Mouse (Mus musculus): ENCODE results near the gene Myo5a. TPM values are rescaled to one million over a fixed set of nuclear protein-coding genes. Genes with fewer than 3 reads are reported as not detected.

Gene Myo5a
- polyA plus RNA-seq, 1 experiment from 2014 or later: 8.6 TPM

DNA sequence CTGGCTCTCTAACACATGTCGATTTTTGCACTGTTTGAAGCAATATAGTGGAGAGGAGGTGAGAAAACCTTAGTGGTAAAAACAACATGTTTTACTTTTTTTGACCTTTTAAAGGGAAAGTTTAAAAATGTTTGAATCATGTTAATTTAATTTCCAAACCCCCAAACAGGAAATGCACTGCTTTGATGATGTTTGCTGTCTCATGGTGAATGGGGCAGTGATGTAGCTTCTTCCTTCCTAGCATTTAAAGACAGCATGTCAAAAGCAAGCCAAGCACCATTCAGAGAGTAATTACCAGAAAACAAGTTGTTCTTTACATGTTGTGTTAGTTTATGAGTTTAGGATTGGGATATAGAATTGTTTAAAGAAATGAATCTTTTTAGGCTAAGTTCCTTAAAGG, 138.4 kb downstream of the Myo5a start:
- Histone ChIP-seq H3K4me1 (replicated peaks; ENCODE audit: control insufficient read depth, insufficient read depth, low read length) (no peaks in the 10 kb centered on the region), H3K4me2 (ENCODE audit: low read depth, low read length) (no peak overlapping the region), H3K9me3 (ENCODE audit: control insufficient read depth, low read length) (no peaks in the 10 kb centered on the region), H3K9ac (ENCODE audit: low read length) (no peak overlapping the region), H3K27ac (ENCODE audit: low read length) (no peak overlapping the region), H3K4me3 (ENCODE audit: low read length) (no peak overlapping the region), H3K36me3 (ENCODE audit: control insufficient read depth, insufficient read depth, low read length) (no peaks in the 10 kb centered on the region; the same call in 1 of the 2 replicates), H3K27me3 (ENCODE audit: control insufficient read depth, insufficient read depth, low read depth, low read length) (no peaks in the 10 kb centered on the region)
- ATAC-seq (ENCODE audit: low read depth): no peak
- WGBS: 68% methylated on average over 1 of the region's 1 CpGs

- no peaks in the 10 kb centered on the region for H3K4me1 ChIP-seq (replicated peaks; ENCODE audit: control insufficient read depth, insufficient read depth, low read length)
- no peaks in the 10 kb centered on the region; the same call in 1 of the 2 replicates for H3K36me3 ChIP-seq (ENCODE audit: control insufficient read depth, insufficient read depth, low read length)
- no peak overlapping the region for H3K27ac ChIP-seq (ENCODE audit: low read length)
- H3K9me3 ChIP-seq (ENCODE audit: control insufficient read depth, low read length): no peaks in the 10 kb centered on the region
- ATAC-seq (ENCODE audit: low read depth): no peak
- H3K9ac ChIP-seq (ENCODE audit: low read length): no peak overlapping the region
- 70% methylated on average over 2 of the region's 2 CpGs for WGBS
- H3K27me3 ChIP-seq (ENCODE audit: control insufficient read depth, insufficient read depth, low read depth, low read length): no peaks in the 10 kb centered on the region
- H3K4me2 ChIP-seq (ENCODE audit: low read depth, low read length): no peak overlapping the region
- no peak overlapping the region for H3K4me3 ChIP-seq (ENCODE audit: low read length)
These were observed 139.5 kb downstream of the Myo5a start for GRCm38 (mm10) chr9:75210269-75210668.

- 93% methylated on average over 11 of the region's 11 CpGs for WGBS
- H3K4me2 ChIP-seq (ENCODE audit: low read depth, low read length): no peak overlapping the region
- H3K9ac ChIP-seq (ENCODE audit: low read length): no peak overlapping the region
- H3K27me3 ChIP-seq (ENCODE audit: control insufficient read depth, insufficient read depth, low read depth, low read length): no peaks in the 10 kb centered on the region
- no peaks in the 10 kb centered on the region for H3K9me3 ChIP-seq (ENCODE audit: control insufficient read depth, low read length)
- no peaks in the 10 kb centered on the region; the same call in 1 of the 2 replicates for H3K36me3 ChIP-seq (ENCODE audit: control insufficient read depth, insufficient read depth, low read length)
- no peaks in the 10 kb centered on the region for H3K4me1 ChIP-seq (replicated peaks; ENCODE audit: control insufficient read depth, insufficient read depth, low read length)
- H3K4me3 ChIP-seq (ENCODE audit: low read length): no peak overlapping the region
- H3K27ac ChIP-seq (ENCODE audit: low read length): no peak overlapping the region
- no peak for ATAC-seq (ENCODE audit: low read depth)
These were observed 144.1 kb downstream of the Myo5a start for GRCm38 (mm10) chr9:75214743-75215413.

DNA sequence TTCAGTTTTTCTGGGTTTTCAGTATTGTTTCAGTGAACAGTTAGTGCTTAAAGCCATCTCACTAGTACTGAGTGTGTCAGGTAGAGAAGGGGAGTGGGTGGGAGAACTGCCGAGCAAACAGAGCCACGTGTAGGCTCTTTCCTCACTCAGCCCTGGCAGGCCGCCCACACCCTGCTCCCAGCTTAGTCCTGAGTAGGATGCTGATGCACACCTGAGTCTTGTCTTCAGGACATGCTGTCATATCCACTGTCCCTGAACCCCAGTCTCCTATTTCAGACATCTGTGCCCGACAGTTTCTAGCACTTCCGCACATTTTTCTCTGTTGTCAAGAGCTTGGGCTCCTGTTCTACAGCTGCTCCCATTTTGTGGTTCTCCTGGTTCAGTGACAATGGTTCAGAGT, 149.1 kb downstream of the Myo5a start:
- ATAC-seq (ENCODE audit: low read depth): no peak; the same call in 1 of the 2 replicates
- Histone ChIP-seq H3K4me3 (ENCODE audit: low read length) (no peak overlapping the region), H3K9ac (ENCODE audit: low read length) (no peak overlapping the region), H3K36me3 (ENCODE audit: control insufficient read depth, insufficient read depth, low read length) (no peaks in the 10 kb centered on the region), H3K9me3 (ENCODE audit: control insufficient read depth, low read length) (no peaks in the 10 kb centered on the region), H3K27me3 (ENCODE audit: control insufficient read depth, insufficient read depth, low read depth, low read length) (no peaks in the 10 kb centered on the region), H3K4me2 (ENCODE audit: low read depth, low read length) (no peak overlapping the region), H3K27ac (ENCODE audit: low read length) (no peak overlapping the region), H3K4me1 (replicated peaks; ENCODE audit: control insufficient read depth, insufficient read depth, low read length) (peaks cover 13% of the 10 kb centered on the region; the same call in 1 of the 2 replicates)
- 57% methylated on average over 5 of the region's 5 CpGs for WGBS

GRCm38 (mm10) chr9:75221420-75222287, 150.8 kb downstream of the Myo5a start:
- no peak overlapping the region for H3K4me3 ChIP-seq (ENCODE audit: low read length)
- 63% methylated on average over 10 of the region's 10 CpGs for WGBS
- H3K36me3 ChIP-seq (ENCODE audit: control insufficient read depth, insufficient read depth, low read length): no peaks in the 10 kb centered on the region
- peak overlapping the region; percentile 21 for H3K27ac ChIP-seq (ENCODE audit: low read length)
- no peak overlapping the region for H3K4me2 ChIP-seq (ENCODE audit: low read depth, low read length)
- no peaks in the 10 kb centered on the region for H3K9me3 ChIP-seq (ENCODE audit: control insufficient read depth, low read length)
- ATAC-seq (ENCODE audit: low read depth): peak; percentile 95
- H3K27me3 ChIP-seq (ENCODE audit: control insufficient read depth, insufficient read depth, low read depth, low read length): no peaks in the 10 kb centered on the region
- H3K9ac ChIP-seq (ENCODE audit: low read length): no peak overlapping the region
- peaks cover 13% of the 10 kb centered on the region; the same call in 1 of the 2 replicates for H3K4me1 ChIP-seq (replicated peaks; ENCODE audit: control insufficient read depth, insufficient read depth, low read length)

DNA sequence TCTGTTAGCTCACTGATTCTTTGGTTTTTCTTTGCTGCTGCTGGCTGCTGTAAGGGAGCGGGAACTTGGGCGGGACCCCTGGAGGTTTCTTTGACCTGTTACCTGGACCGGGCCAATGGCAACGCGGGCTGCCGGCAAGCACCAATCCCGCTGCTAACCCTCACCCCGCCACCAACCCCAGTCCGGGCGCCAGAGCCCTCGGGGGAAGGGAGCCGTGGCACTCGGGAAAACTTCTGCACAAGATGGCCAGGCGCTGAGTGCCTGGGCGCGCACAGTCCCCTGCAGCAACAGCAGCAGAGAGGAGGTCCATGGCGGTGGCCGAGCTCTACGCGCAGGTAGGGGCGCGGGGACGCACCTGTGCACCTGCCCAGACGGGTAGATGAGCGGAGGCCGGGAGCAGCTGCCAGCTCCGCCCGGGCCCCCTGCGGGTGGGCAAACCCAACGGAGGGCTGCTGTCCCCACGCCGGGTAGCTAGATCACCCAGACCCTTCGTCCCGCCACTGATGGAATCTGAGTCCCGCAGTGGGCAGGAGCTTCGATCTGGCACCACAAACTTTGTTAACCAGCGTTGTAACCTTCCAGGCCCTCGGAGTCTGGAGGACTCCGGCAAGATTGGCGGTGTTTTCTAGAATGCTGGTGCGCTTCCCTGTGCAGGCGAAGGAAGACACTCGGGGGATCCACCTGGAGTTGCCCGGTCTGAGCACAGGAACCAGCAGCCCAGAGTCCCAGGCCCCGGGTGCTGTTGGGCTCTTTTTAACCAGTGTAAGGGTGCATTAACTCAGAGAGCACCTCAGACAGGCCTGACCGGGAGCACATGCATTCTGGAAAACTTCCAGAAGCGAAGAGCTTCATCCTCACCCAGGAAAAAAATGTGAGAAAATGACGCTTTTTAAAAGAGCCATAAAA, 161.3 kb downstream of the Myo5a start, which contains the start of gene Myo5c:
Myo5c (plus strand) TSS at position 180 of the 906 bp plus-strand sequence.
- peaks cover 6% of the 10 kb centered on the region; the same call in 1 of the 2 replicates for H3K4me1 ChIP-seq (replicated peaks; ENCODE audit: control insufficient read depth, insufficient read depth, low read length)
- peak; percentile 66 for ATAC-seq (ENCODE audit: low read depth)
- peak within 1 kb of the TSS; percentile 54 for H3K4me2 ChIP-seq (ENCODE audit: low read depth, low read length)
- no peaks in the 10 kb centered on the region for H3K9me3 ChIP-seq (ENCODE audit: control insufficient read depth, low read length)
- peak within 1 kb of the TSS; percentile 78 for H3K9ac ChIP-seq (ENCODE audit: low read length)
- H3K27me3 ChIP-seq (ENCODE audit: control insufficient read depth, insufficient read depth, low read depth, low read length): peaks cover 7% of the 10 kb centered on the region; the same call in 1 of the 2 replicates
- H3K4me3 ChIP-seq (ENCODE audit: low read length): peak within 1 kb of the TSS; percentile 58
- 2% methylated on average over 48 of the region's 48 CpGs for WGBS
- H3K27ac ChIP-seq (ENCODE audit: low read length): peak within 1 kb of the TSS; percentile 92
- H3K36me3 ChIP-seq (ENCODE audit: control insufficient read depth, insufficient read depth, low read length): no peaks in the 10 kb centered on the region

DNA sequence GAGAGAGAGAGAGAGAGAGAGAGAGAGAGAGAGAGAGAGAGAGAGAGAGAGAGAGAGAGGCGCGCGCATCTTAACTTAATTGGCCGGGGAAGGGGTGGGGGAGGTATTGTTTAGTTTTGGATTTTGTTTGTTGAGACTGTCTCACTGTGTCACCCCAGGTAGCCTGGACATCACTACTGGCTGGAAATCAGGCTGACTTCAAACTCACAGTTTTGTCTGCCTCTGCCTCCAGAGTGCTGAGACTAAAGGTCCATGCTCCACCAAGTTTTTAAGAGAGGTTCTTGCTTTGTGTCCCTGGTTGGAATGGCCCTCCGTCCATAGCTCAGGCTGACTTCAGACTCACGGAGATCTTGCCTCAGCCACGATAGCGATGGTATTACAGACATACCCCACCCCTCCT, 162.0 kb downstream of the Myo5a start:
- 15% methylated on average over 8 of the region's 8 CpGs for WGBS
- peak overlapping the region; percentile 58 for H3K4me3 ChIP-seq (ENCODE audit: low read length)

DNA sequence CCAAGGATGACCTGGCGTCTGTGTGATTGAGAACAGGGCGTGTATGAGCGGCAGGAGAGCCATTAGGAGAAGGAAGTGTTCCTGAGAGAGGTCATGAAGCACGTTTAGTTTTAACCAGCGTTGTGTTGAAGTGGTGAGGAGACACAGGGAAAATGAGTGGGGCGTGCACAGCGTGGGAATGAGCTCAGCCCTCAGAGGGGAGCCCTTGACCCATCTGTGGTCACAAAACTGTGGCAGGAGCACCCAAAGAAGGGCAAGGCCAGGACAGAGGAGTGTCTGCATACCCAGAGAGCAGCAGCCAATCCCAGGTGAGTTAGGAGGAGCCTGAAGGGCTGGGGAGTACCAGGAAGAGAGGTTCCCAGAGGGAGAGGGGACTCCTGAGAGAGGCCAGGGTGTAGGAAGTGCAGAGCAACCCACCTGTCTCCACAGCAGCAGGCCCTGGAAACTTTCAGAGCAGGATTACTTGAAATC, 163.5 kb downstream of the Myo5a start:
- peak overlapping the region; percentile 54 for H3K4me2 ChIP-seq (ENCODE audit: low read depth, low read length)
- peak overlapping the region; percentile 78 for H3K9ac ChIP-seq (ENCODE audit: low read length)
- H3K4me1 ChIP-seq (replicated peaks; ENCODE audit: control insufficient read depth, insufficient read depth, low read length): peaks cover 9% of the 10 kb centered on the region
- H3K36me3 ChIP-seq (ENCODE audit: control insufficient read depth, insufficient read depth, low read length): no peaks in the 10 kb centered on the region
- H3K4me3 ChIP-seq (ENCODE audit: low read length): peak overlapping the region; percentile 58
- 20% methylated on average over 7 of the region's 7 CpGs for WGBS
- peak overlapping the region; percentile 92 for H3K27ac ChIP-seq (ENCODE audit: low read length)
- ATAC-seq (ENCODE audit: low read depth): peak; percentile 79
- H3K9me3 ChIP-seq (ENCODE audit: control insufficient read depth, low read length): no peaks in the 10 kb centered on the region
- H3K27me3 ChIP-seq (ENCODE audit: control insufficient read depth, insufficient read depth, low read depth, low read length): peaks cover 7% of the 10 kb centered on the region; the same call in 1 of the 2 replicates

More for the DNA sequence above, 162.0 kb downstream of the Myo5a start:
- peak overlapping the region; percentile 54 for H3K4me2 ChIP-seq (ENCODE audit: low read depth, low read length)
- peaks cover 7% of the 10 kb centered on the region; the same call in 1 of the 2 replicates for H3K27me3 ChIP-seq (ENCODE audit: control insufficient read depth, insufficient read depth, low read depth, low read length)
- H3K9me3 ChIP-seq (ENCODE audit: control insufficient read depth, low read length): no peaks in the 10 kb centered on the region
- H3K27ac ChIP-seq (ENCODE audit: low read length): peak overlapping the region; percentile 92
- H3K4me1 ChIP-seq (replicated peaks; ENCODE audit: control insufficient read depth, insufficient read depth, low read length): peaks cover 6% of the 10 kb centered on the region; the same call in 1 of the 2 replicates
- H3K36me3 ChIP-seq (ENCODE audit: control insufficient read depth, insufficient read depth, low read length): no peaks in the 10 kb centered on the region
- ATAC-seq (ENCODE audit: low read depth): no peak
- peak overlapping the region; percentile 78 for H3K9ac ChIP-seq (ENCODE audit: low read length)

Measured in lung, embryonic 16.5 days (tissue).